ENCODE assay signal across 15 mouse cellular contexts in the genomic region with DNA sequence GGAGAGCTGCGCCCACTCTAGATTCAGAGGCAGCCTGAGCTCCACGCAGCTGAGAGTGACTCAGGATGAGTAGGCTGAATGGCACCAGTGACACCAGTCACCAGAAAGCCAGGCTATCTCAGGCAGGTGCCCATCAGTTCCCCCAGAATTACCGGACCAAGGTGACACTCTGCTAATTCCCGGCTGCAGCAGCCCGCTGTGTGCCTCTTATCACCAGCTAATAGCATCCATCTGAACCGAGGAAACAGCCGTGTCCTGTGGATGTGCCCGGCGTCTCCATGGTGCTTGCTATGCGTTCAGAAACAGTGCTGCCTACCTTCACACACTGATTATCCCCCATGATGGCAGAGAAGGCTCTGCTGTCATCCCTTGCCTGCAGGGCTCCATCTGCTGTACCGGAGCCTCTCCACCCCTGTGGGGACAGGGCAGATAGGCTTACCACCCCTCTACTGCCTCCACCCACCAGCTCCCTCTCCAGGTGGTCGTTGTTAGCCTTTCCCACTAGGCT.
DNase-seq lines count a peak whose midpoint lies in the region; ATAC-seq and TF ChIP-seq lines count a peak whose summit lies in the region.
"Had no signal": no experiment of that assay in that cellular context is flagged by ENCODE, and none has a peak within 500 bp of the region (broad histone marks: within the 10 kb centered on the region; RNA-seq: fewer than 3 reads in every experiment).

No protein-coding gene starts in this region.

- H3K27ac ChIP-seq in hindbrain, embryonic 10.5 days: peak overlapping the region; percentile 37; the same call in 1 of the 2 replicates
- H3K27ac ChIP-seq in hindbrain, embryonic 11.5 days (ENCODE audit: low read depth, low read length): no peak overlapping the region
- peak overlapping the region; percentile 53 for H3K27ac ChIP-seq in cortical plate, adult 2 months (ENCODE audit: insufficient read depth, low read length)
- peak overlapping the region; percentile 63 for H3K27ac ChIP-seq in midbrain, embryonic 15.5 days
- H3K27ac ChIP-seq: intestine, embryonic 15.5 days; kidney, postnatal 0 days; liver, embryonic 14.5 days had no signal

- ATAC-seq in hindbrain, embryonic 11.5 days (ENCODE audit: low FRiP score): no peak
- no peak for ATAC-seq in midbrain, embryonic 15.5 days (replicated peaks)
- no peak for ATAC-seq in monocyte, adult 5-6 weeks (replicated peaks; ENCODE audit: insufficient number of reproducible peaks, low FRiP score, low TSS enrichment, poor library complexity, severe bottlenecking)
- ATAC-seq: intestine, embryonic 15.5 days had no signal

- no peak overlapping the region for H3K4me3 ChIP-seq in hindbrain, embryonic 10.5 days
- H3K4me3 ChIP-seq in hindbrain, embryonic 11.5 days (ENCODE audit: low read depth, low read length): no peak overlapping the region
- H3K4me3 ChIP-seq in cortical plate, adult 2 months (ENCODE audit: insufficient read depth, low read length): no peak overlapping the region
- H3K4me3 ChIP-seq in midbrain, embryonic 15.5 days: no peak overlapping the region
- H3K4me3 ChIP-seq: intestine, embryonic 15.5 days had no signal

- no peaks in the 10 kb centered on the region for H3K27me3 ChIP-seq in hindbrain, embryonic 10.5 days (ENCODE audit: insufficient read depth, poor library complexity, severe bottlenecking)
- H3K27me3 ChIP-seq in hindbrain, embryonic 11.5 days (ENCODE audit: control insufficient read depth, insufficient read depth, low read length): no peaks in the 10 kb centered on the region
- H3K27me3 ChIP-seq in midbrain, embryonic 15.5 days (replicated peaks): no peaks in the 10 kb centered on the region
- H3K27me3 ChIP-seq: intestine, embryonic 15.5 days had no signal

- H3K4me2 ChIP-seq in hindbrain, embryonic 11.5 days (replicated peaks; ENCODE audit: low read depth, low read length): no peak overlapping the region
- H3K4me2 ChIP-seq in midbrain, embryonic 15.5 days: no peak overlapping the region
- H3K4me2 ChIP-seq: intestine, embryonic 15.5 days had no signal

- TF ChIP-seq POLR2A in cortical plate, adult 2 months (IDR thresholded peaks at IDR 0.05; ENCODE audit: extremely low read depth, insufficient read depth, low read length): peak; percentile 42; the same call in 1 of the 2 replicates

- WGBS in hindbrain, embryonic 10.5 days: 62% methylated on average over 12 of the region's 12 CpGs
- WGBS in hindbrain, embryonic 11.5 days: 62% methylated on average over 12 of the region's 12 CpGs
- 47% methylated on average over 12 of the region's 12 CpGs for WGBS in midbrain, embryonic 15.5 days

- H3K4me1 ChIP-seq in hindbrain, embryonic 10.5 days (replicated peaks): peaks cover 34% of the 10 kb centered on the region
- 0 out of 2 replicates have a peak, but pooled peaks cover 3% of the 10 kb centered on the region for H3K4me1 ChIP-seq in hindbrain, embryonic 11.5 days (replicated peaks; ENCODE audit: control insufficient read depth, insufficient read depth, low read length)
- H3K4me1 ChIP-seq in cortical plate, adult 2 months (ENCODE audit: control insufficient read depth, insufficient read depth, low read length): peaks cover 23% of the 10 kb centered on the region
- peaks cover 53% of the 10 kb centered on the region for H3K4me1 ChIP-seq in midbrain, embryonic 15.5 days

- TF ChIP-seq CTCF in cortical plate, adult 2 months (IDR thresholded peaks at IDR 0.05; ENCODE audit: extremely low read depth, insufficient read depth, low read length): no peak

- H3K9me3 ChIP-seq in hindbrain, embryonic 10.5 days: no peaks in the 10 kb centered on the region
- no peaks in the 10 kb centered on the region for H3K9me3 ChIP-seq in hindbrain, embryonic 11.5 days (ENCODE audit: control insufficient read depth, low read length)
- no peaks in the 10 kb centered on the region for H3K9me3 ChIP-seq in midbrain, embryonic 15.5 days
- H3K9me3 ChIP-seq: intestine, embryonic 15.5 days had no signal

- no peak overlapping the region for H3K9ac ChIP-seq in hindbrain, embryonic 11.5 days (ENCODE audit: low read depth, low read length)
- no peak overlapping the region for H3K9ac ChIP-seq in midbrain, embryonic 15.5 days
- H3K9ac ChIP-seq: intestine, embryonic 15.5 days; liver, embryonic 14.5 days had no signal

- H3K36me3 ChIP-seq in hindbrain, embryonic 10.5 days: no peaks in the 10 kb centered on the region
- no peaks in the 10 kb centered on the region for H3K36me3 ChIP-seq in hindbrain, embryonic 11.5 days (ENCODE audit: control insufficient read depth, insufficient read depth, low read length)
- H3K36me3 ChIP-seq in midbrain, embryonic 15.5 days (replicated peaks): no peaks in the 10 kb centered on the region
- H3K36me3 ChIP-seq: intestine, embryonic 15.5 days had no signal

- peak; percentile 38 to 56 for DNase-seq in cerebellum, postnatal 10 days
- no peak for DNase-seq in cerebellum, adult 9-10 months
- DNase-seq in hindbrain, embryonic 10.5 days (ENCODE audit: low spot score): no peak
- no peak for DNase-seq in hindbrain, embryonic 11.5 days (ENCODE audit: low spot score)
- DNase-seq in spleen, postnatal 10 days (ENCODE audit: low spot score in 2 of 2): no peak
- DNase-seq: gastrocnemius, postnatal 36 days; layer of hippocampus, adult 9-11 months; lung, postnatal 10 days; thymus, postnatal 4 days had no signal

Comparison
In these comparisons a context has a peak if more than half of its experiments do, and no peak if none do; other contexts are left out.
1. DNase-seq: peak in cerebellum, postnatal 10 days (2 of 2); none in cerebellum, adult 9-10 months (single experiment), hindbrain, embryonic 10.5 days (single experiment), hindbrain, embryonic 11.5 days (single experiment) and spleen, postnatal 10 days (0 of 2).